Mouse (Mus musculus) forebrain, embryonic 13.5 days (tissue): Measurements from ENCODE around the gene Dph5. TPM values are rescaled to one million over a fixed set of nuclear protein-coding genes. Genes with fewer than 3 reads are reported as not detected.
A peak's percentile ranks its signal among the peaks of the same experiment; 100 is the strongest.

Source experiments
- ATAC-seq: fragments of 200-750 bp; cut with Nextera tagmentation; 2 replicates; pipeline ENCODE4 v1.8.0; 2017
- H3K27ac ChIP-seq: fragments of 300-500 bp; sonication (generic); 2 replicates; pipeline ENCODE4 v1.5.1; 2015; ENCODE audit warnings: inconsistent platforms, mild to moderate bottlenecking, moderate library complexity
- H3K27me3 ChIP-seq: fragments of 300-500 bp; sonication (generic); 2 replicates; pipeline ENCODE4 v1.6.1; 2015; ENCODE audit warnings: mild to moderate bottlenecking, inconsistent platforms
- H3K36me3 ChIP-seq: fragments of 300-500 bp; sonication (generic); 2 replicates; pipeline ENCODE4 v1.6.1; 2015; ENCODE audit warnings: mild to moderate bottlenecking, inconsistent platforms; ENCODE audit not compliant: poor library complexity, severe bottlenecking
- H3K4me1 ChIP-seq: fragments of 300-500 bp; sonication (generic); 2 replicates; pipeline ENCODE4 v1.6.1; 2015; ENCODE audit warnings: inconsistent platforms
- H3K4me2 ChIP-seq: fragments of 300-500 bp; sonication (generic); 2 replicates; pipeline ENCODE4 v1.6.1; 2015; ENCODE audit warnings: inconsistent platforms, mild to moderate bottlenecking, moderate library complexity
- H3K4me3 ChIP-seq: fragments of 300-500 bp; sonication (generic); 2 replicates; pipeline ENCODE4 v1.5.1; 2015; ENCODE audit warnings: mild to moderate bottlenecking, inconsistent platforms
- H3K9ac ChIP-seq: fragments of 300-500 bp; sonication (generic); 2 replicates; pipeline ENCODE4 v1.6.1; 2015; ENCODE audit warnings: mild to moderate bottlenecking, inconsistent platforms
- H3K9me3 ChIP-seq: fragments of 300-500 bp; sonication (generic); replicated peaks from 2 replicates; pipeline ENCODE4 v1.6.1; 2016; ENCODE audit warnings: inconsistent platforms
- WGBS: fragments of 180-500 bp; shearing (Covaris S2); methylation state at CpG from one replicate; pipeline ENCODE4 v1.1.7; 2015; 5-methylcytosine and 5-hydroxymethylcytosine counted together
- microRNA-seq: library from miRNA; unstranded; fragments of <30 nt; microRNA quantifications from one replicate; pipeline ENCODE4, GENCODE M21; 2016
- polyA plus RNA-seq: library from polyadenylated mRNA; unstranded; fragments of >200 nt; fragmentation: Nextera tagmentation; extraction: Ambion mirVana; gene quantifications from 2 replicates; pipeline ENCODE4 v1.2.1, GENCODE M21; 2015

The Dph5 gene
- polyA plus RNA-seq, 1 experiment from 2014 or later = 29.8 TPM

DNA sequence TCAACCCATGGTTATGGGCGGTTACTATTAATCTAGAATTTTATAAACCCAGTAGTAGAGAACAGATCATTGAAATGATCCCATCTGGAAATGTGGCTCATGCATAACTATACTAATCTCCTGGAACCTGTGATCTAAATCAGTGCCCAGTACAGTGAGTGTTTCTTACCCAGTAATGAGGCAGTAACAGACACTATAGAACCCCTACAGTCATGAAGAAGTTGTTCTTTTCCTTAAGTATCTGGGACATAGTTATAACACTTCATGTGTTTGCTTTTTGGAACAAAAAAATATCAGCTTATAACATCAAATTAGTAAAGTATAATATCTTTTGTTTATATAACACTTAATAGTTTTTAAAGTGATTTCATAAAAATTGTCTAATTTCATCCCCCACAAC lies 76.0 kb downstream of the Dph5 start:
- Histone ChIP-seq H3K27me3 (no peaks in the 10 kb centered on the region), H3K4me2 (no peak overlapping the region), H3K36me3 (peaks cover 12% of the 10 kb centered on the region), H3K9ac (no peak overlapping the region), H3K27ac (no peak overlapping the region), H3K4me1 (peaks cover 9% of the 10 kb centered on the region), H3K9me3 (no peaks in the 10 kb centered on the region), H3K4me3 (no peak overlapping the region)
- no peak for ATAC-seq
- 100% methylated on average over 1 of the region's 1 CpGs for WGBS

DNA sequence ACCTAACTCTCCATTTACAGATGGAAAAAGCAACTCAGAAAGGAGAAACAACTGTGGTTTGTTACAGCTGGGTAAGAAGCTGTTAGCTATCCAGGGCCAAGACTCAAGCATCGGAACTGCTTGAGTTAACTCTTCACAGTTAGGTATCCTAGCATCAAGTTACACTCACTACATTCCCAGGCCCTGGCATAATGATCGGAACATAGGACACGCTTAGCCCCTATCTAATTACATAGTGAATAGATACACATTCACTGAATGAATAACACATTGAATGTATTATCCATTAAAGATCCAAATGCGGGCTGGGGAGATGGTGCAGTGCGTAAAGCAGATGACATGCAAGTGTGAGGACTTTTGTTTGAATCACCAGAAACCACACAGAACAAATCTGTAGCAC lies 76.4 kb downstream of the Dph5 start:
- WGBS = 73% methylated on average over 5 of the region's 5 CpGs
- Histone ChIP-seq H3K4me2 (no peak overlapping the region), H3K4me3 (no peak overlapping the region), H3K27me3 (no peaks in the 10 kb centered on the region), H3K9me3 (no peaks in the 10 kb centered on the region), H3K27ac (no peak overlapping the region), H3K4me1 (peaks cover 9% of the 10 kb centered on the region), H3K36me3 (peaks cover 7% of the 10 kb centered on the region), H3K9ac (no peak overlapping the region)
- ATAC-seq = no peak

DNA sequence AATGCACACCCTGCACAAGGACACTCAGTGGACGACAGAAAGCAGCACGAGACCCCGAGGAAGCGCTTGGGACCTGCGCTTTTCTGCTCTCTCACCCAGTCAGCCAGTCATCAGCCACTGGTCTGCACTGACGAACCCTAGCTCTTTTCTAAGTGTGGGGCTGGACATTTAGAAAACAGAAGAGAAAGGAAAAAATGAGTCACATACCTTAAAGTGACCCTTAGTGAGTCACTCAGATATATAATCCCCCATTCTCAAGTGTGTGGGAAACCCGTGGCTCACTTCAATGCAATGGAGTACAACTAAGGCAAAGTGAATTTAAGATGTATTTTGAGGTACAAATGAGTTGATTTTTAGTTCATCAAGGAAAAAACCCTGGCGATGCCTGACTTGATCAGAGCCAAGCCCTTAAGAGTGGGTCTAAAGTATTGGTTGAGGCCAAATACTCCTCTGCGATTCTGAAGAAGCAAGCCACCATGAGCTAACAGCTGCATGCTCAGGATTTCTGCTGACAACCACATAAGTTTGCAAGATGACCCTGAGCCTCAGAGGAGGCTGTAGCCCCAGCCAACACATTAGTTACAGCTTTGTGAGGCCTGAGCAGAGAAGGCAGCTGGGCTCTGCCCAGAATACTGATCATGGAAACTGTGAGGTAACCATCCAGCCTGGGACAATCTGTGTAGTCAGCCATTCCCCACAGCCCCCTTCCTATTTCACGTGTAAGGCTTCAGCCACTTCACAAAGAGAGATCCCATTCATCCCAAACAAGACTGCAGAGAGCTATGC lies 81.3 kb downstream of the Dph5 start:
- Histone ChIP-seq H3K9me3 (no peaks in the 10 kb centered on the region), H3K4me2 (no peak overlapping the region), H3K36me3 (peaks cover 29% of the 10 kb centered on the region), H3K4me3 (no peak overlapping the region), H3K27me3 (no peaks in the 10 kb centered on the region), H3K9ac (no peak overlapping the region), H3K4me1 (peaks cover 9% of the 10 kb centered on the region), H3K27ac (no peak overlapping the region)
- ATAC-seq = peak; percentile 77
- 80% methylated on average over 10 of the region's 10 CpGs for WGBS

DNA sequence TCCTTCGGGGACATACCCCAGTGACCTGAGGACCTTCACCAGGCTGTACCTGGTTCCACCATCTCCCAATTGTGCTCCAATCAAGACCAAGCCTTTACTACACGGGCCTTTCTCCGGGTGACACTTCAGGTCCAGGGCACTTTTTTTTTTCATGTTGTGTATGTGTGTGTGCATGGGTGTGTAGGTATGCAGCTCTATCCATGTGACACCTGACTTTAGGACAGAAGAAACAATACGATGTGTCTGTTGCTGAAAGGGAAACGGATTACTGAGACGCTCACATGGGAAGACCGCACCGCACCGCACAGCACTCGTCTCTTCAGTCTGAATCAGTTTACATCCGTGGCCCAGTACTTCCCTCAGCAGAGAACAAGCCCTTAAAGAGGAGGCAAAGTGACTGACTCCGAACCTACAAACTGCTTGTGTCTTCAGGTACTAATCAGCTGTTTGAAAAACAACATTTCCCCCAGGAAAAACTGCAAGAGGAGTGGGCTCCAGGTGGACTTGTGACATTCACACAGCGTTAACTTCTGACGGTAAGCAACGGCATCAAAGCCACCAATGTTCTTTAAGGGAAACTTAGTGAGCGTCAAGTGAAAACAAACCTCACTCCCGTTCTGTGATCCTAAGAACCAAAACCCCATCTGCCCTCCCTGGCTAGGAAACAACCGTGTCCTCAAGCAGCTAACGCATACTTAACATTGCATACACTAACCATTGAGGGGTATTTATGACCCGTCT lies 83.6 kb downstream of the Dph5 start:
- ATAC-seq = no peak
- Histone ChIP-seq H3K4me2 (no peak overlapping the region), H3K36me3 (peaks cover 44% of the 10 kb centered on the region), H3K9ac (no peak overlapping the region), H3K4me3 (no peak overlapping the region), H3K4me1 (no peaks in the 10 kb centered on the region), H3K27me3 (no peaks in the 10 kb centered on the region), H3K9me3 (no peaks in the 10 kb centered on the region), H3K27ac (no peak overlapping the region)
- WGBS = 94% methylated on average over 20 of the region's 20 CpGs

DNA sequence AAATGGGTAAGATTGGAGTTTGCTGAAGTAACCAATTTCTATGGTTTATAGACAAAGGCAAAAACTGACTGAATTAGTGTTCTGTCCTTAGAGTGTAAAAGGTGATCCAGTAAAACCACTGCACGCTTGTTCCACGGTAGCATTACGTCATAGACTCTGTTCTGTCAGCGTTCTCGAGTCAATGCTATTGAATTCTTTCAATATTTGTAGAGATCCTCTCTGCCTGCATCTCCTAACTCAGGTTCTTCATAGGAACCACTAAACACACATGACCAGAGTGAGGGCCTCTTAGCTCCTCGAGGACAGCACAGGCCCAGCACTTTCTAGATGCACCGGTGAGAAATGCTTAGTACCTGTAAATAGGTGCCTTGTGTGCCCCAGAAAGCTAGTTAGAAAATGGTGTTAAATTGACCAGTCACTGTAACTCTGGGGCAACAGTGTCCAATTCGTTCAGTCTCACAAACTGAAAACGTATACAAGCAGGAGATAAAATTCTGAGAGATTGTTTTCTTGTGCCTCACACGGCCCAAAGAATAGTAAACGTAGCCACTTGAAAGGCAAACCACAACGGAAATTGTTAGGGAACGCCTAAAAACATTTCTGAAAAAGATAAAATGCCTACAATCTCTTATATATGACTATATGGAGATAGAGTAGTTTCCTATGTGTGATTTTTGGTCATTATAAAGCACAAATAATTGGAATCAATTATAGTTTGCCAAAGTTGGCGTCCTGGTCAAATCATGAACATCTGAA lies 84.4 kb downstream of the Dph5 start:
- Histone ChIP-seq H3K4me2 (no peak overlapping the region), H3K9me3 (no peaks in the 10 kb centered on the region), H3K9ac (no peak overlapping the region), H3K4me1 (no peaks in the 10 kb centered on the region), H3K27me3 (no peaks in the 10 kb centered on the region), H3K36me3 (peaks cover 50% of the 10 kb centered on the region), H3K4me3 (no peak overlapping the region), H3K27ac (no peak overlapping the region)
- 94% methylated on average over 14 of the region's 14 CpGs for WGBS
- no peak for ATAC-seq

DNA sequence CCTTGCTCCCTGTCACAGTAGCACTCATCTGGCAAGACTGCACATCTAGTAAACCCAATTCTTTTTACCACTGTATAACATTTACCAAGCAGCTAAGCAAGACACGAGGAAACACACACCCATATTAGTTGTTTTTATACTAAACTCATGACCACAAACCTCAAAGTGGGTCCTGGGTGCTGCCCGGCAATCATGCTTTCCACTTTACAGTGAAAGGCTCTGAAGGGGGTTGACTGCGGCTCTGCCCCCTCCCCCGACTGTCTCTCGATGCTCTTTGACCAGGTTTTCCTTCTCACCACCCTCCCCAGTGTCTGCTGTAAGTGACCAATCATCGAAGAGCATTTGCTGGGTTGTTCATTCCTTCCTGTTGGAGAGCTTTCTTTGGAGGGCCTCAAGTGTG lies 86.6 kb downstream of the Dph5 start:
- Histone ChIP-seq H3K36me3 (peaks cover 64% of the 10 kb centered on the region), H3K4me3 (no peak overlapping the region), H3K9me3 (no peaks in the 10 kb centered on the region), H3K27ac (no peak overlapping the region), H3K27me3 (no peaks in the 10 kb centered on the region), H3K4me1 (no peaks in the 10 kb centered on the region), H3K4me2 (no peak overlapping the region), H3K9ac (no peak overlapping the region)
- 93% methylated on average over 6 of the region's 6 CpGs for WGBS
- no peak for ATAC-seq

DNA sequence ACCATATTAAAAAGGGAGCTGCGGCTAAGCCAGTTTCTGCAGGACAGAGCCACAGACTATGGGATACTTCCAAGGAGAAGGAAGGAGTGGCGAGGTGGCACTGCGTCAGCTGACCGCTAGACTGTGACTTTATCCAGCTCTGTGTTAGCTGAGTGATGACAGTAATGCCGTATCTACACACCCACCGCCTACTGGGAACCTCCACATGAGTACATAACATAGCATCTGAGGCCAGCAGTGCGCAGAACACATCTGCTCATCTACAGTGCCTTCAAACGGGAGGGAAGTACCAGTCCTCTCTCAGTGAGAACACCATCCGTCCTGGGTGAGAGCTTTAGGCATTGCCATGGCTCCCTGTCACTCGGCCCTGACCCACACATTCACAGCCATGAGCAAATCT lies 87.4 kb downstream of the Dph5 start:
- Histone ChIP-seq H3K27ac (no peak overlapping the region), H3K27me3 (no peaks in the 10 kb centered on the region), H3K4me2 (no peak overlapping the region), H3K9me3 (no peaks in the 10 kb centered on the region), H3K9ac (no peak overlapping the region), H3K4me1 (no peaks in the 10 kb centered on the region), H3K4me3 (no peak overlapping the region), H3K36me3 (peaks cover 62% of the 10 kb centered on the region)
- ATAC-seq = no peak
- 95% methylated on average over 10 of the region's 10 CpGs for WGBS

DNA sequence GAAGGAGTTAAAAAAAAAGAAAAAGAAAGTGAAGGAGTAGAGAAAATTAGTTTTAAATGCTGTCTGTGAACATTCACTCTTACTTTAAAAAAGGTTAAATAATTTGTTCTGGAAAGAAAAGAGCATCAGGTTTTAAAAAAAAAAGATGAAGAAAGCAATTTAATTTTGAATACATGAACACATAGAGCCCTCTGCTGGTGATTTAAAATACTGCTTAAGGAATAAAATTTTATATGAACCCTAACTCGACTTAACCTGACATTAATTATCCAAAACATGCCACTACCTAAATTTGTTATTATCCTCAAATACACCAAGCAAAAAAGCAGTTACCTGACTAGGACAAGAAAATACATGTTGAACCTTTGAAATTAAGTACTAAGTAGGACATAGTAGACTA lies 91.4 kb downstream of the Dph5 start:
- Histone ChIP-seq H3K4me1 (no peaks in the 10 kb centered on the region), H3K9me3 (no peaks in the 10 kb centered on the region), H3K4me2 (no peak overlapping the region), H3K4me3 (no peak overlapping the region), H3K36me3 (peaks cover 66% of the 10 kb centered on the region), H3K9ac (no peak overlapping the region), H3K27me3 (no peaks in the 10 kb centered on the region), H3K27ac (no peak overlapping the region)
- no peak for ATAC-seq
- 23% methylated on average over 1 of the region's 1 CpGs for WGBS

DNA sequence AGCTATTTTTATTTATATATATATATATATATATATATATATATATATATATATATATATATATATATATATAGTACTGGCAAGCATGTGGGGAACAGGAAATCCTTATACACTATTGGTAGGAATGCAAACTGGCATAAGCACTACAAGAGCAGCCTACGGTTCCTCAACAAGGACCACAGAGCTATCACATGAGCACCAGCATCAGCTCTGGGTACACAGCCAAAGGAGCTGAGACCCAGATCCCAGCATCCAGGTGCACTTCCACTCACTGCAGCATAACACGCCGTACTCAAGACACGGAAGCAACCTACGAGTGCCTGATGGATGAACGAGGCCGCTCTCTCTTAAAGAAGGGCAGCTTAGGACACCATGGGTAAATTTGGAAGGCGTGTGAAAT lies 95.6 kb downstream of the Dph5 start:
- no peak overlapping the region for H3K4me3 ChIP-seq
- 98% methylated on average over 8 of the region's 8 CpGs for WGBS
- no peak overlapping the region for H3K27ac ChIP-seq
- no peaks in the 10 kb centered on the region for H3K27me3 ChIP-seq
- no peak overlapping the region for H3K4me2 ChIP-seq
- ATAC-seq = no peak
- H3K9me3 ChIP-seq = no peaks in the 10 kb centered on the region
- peaks cover 4% of the 10 kb centered on the region; the same call in 1 of the 2 replicates for H3K4me1 ChIP-seq
- peaks cover 61% of the 10 kb centered on the region for H3K36me3 ChIP-seq
- no peak overlapping the region for H3K9ac ChIP-seq

Small RNAs within 50 kb of the gene (microRNA-seq; reads per million reads assigned to microRNA genes)
- not detected for gene Mir669n

Other genes with a start within 250 kb of the Dph5 start
- 28.0 and 29.7 TPM in 2 replicates for gene S1pr1, start 172.8 kb upstream of the Dph5 start, polyA plus RNA-seq
- gene Slc30a7, start 119.6 kb downstream of the Dph5 start, polyA plus RNA-seq = 14.5 and 17.9 TPM in 2 replicates
- 19.8 and 20.7 TPM in 2 replicates for gene Extl2, start 119.6 kb downstream of the Dph5 start, polyA plus RNA-seq
- 28.1 and 32.9 TPM in 2 replicates for gene Vcam1, start 241.9 kb downstream of the Dph5 start, polyA plus RNA-seq